Mouse (Mus musculus): ENCODE measurements around the gene Smad3.

DNA sequence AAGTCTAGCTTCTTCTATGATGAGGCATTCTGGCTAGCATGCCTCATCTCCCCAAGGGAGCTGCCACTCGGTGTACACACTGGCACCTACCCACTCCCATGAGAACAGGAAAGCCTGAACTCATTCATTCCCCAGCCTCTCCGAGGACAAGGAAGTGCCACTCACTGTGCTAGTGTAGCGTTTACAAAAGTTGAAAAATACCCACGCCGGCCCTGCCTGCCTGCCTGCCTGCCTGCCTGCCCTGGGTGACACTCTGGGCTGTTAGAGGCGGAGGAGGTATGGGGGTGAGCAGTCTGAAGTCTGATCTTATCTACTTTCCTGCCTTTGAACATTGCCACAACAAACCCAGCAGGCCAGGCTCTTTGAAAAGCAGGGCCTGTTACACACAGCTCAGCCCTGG lies 37.1 kb downstream of the Smad3 start:
- TF ChIP-seq POLR2A (IDR thresholded peaks at IDR 0.05; ENCODE audit: borderline replicate concordance, control insufficient read depth, low read depth, low read length) (no peak), CTCF (IDR thresholded peaks at IDR 0.05; ENCODE audit: control insufficient read depth, insufficient read depth, low read length) (no peak)

All from bone marrow, adult 2 months (tissue).